ENCODE assay signal across 9 mouse cellular contexts in genomic region chr10:112926961-112927360, GRCm38 (mm10). TPM values are rescaled to one million over a fixed set of nuclear protein-coding genes. Genes with fewer than 3 reads are reported as not detected.
DNase-seq lines count a peak whose midpoint lies in the region; ATAC-seq lines count a peak whose summit lies in the region.
"Had no signal": no experiment of that assay in that cellular context is flagged by ENCODE, and none has a peak within 500 bp of the region (broad histone marks: within the 10 kb centered on the region; RNA-seq: fewer than 3 reads in every experiment).

No protein-coding gene starts in this region.

- peaks cover 23% of the 10 kb centered on the region for H3K36me3 ChIP-seq in lung, embryonic 16.5 days (ENCODE audit: control insufficient read depth, insufficient read depth, low read length)
- peaks cover 11% of the 10 kb centered on the region for H3K36me3 ChIP-seq in forebrain, embryonic 16.5 days (ENCODE audit: control insufficient read depth, insufficient read depth)
- peaks cover 20% of the 10 kb centered on the region for H3K36me3 ChIP-seq in liver, embryonic 15.5 days (replicated peaks)
- H3K36me3 ChIP-seq in stomach, embryonic 16.5 days (ENCODE audit: control insufficient read depth, insufficient read depth, low read length) = peaks cover 25% of the 10 kb centered on the region

- H3K4me2 ChIP-seq in lung, embryonic 16.5 days (ENCODE audit: low read depth, low read length) = peak overlapping the region; percentile 81
- peak overlapping the region; percentile 84 for H3K4me2 ChIP-seq in forebrain, embryonic 16.5 days (ENCODE audit: low read length)
- H3K4me2 ChIP-seq in liver, embryonic 15.5 days = peak overlapping the region; percentile 77
- peak overlapping the region; percentile 84 for H3K4me2 ChIP-seq in stomach, embryonic 16.5 days (ENCODE audit: low read depth, low read length)

- H3K4me3 ChIP-seq in lung, embryonic 16.5 days (ENCODE audit: low read length) = peak overlapping the region; percentile 91
- no peak overlapping the region for H3K4me3 ChIP-seq in forebrain, embryonic 16.5 days (replicated peaks; ENCODE audit: low read length)
- peak overlapping the region; percentile 83 for H3K4me3 ChIP-seq in liver, embryonic 15.5 days (replicated peaks)
- H3K4me3 ChIP-seq in stomach, embryonic 16.5 days (replicated peaks; ENCODE audit: low read length) = peak overlapping the region; percentile 85

- DNase-seq in lung, postnatal 14 days = no peak
- DNase-seq in urinary bladder, postnatal 4 days (ENCODE audit: low spot score in 2 of 2) = no peak
- no peak for DNase-seq in ovary, postnatal 36 days (ENCODE audit: low spot score)
- DNase-seq in adrenal gland, adult (ENCODE audit: inconsistent age in 2 of 2, low spot score in 1 of 2) = no peak
- DNase-seq: adrenal gland, adult 2 months had no signal

- no peak for ATAC-seq in lung, embryonic 16.5 days (ENCODE audit: low read depth)
- no peak for ATAC-seq in forebrain, embryonic 16.5 days
- ATAC-seq in liver, embryonic 15.5 days (ENCODE audit: insufficient read depth) = no peak
- no peak for ATAC-seq in stomach, embryonic 16.5 days (ENCODE audit: insufficient read depth, low FRiP score)

- H3K9me3 ChIP-seq in lung, embryonic 16.5 days (ENCODE audit: control insufficient read depth, low read length) = no peaks in the 10 kb centered on the region
- H3K9me3 ChIP-seq in forebrain, embryonic 16.5 days (ENCODE audit: control insufficient read depth, low read length) = no peaks in the 10 kb centered on the region
- no peaks in the 10 kb centered on the region for H3K9me3 ChIP-seq in liver, embryonic 15.5 days (replicated peaks)
- H3K9me3 ChIP-seq in stomach, embryonic 16.5 days (replicated peaks; ENCODE audit: control insufficient read depth, low read length) = 0 out of 2 replicates have a peak, but pooled peaks cover 2% of the 10 kb centered on the region

- no peaks in the 10 kb centered on the region for H3K27me3 ChIP-seq in lung, embryonic 16.5 days (ENCODE audit: control insufficient read depth, insufficient read depth, low read depth, low read length)
- no peaks in the 10 kb centered on the region for H3K27me3 ChIP-seq in forebrain, embryonic 16.5 days (replicated peaks; ENCODE audit: control insufficient read depth, insufficient read depth, low read length)
- H3K27me3 ChIP-seq in liver, embryonic 15.5 days = no peaks in the 10 kb centered on the region
- no peaks in the 10 kb centered on the region for H3K27me3 ChIP-seq in stomach, embryonic 16.5 days (ENCODE audit: control insufficient read depth, insufficient read depth, low read length)

- H3K4me1 ChIP-seq in lung, embryonic 16.5 days (replicated peaks; ENCODE audit: control insufficient read depth, insufficient read depth, low read length) = peaks cover 24% of the 10 kb centered on the region
- peaks cover 25% of the 10 kb centered on the region for H3K4me1 ChIP-seq in forebrain, embryonic 16.5 days (replicated peaks; ENCODE audit: control insufficient read depth, insufficient read depth, low read length)
- H3K4me1 ChIP-seq in liver, embryonic 15.5 days (replicated peaks) = peaks cover 33% of the 10 kb centered on the region
- peaks cover 23% of the 10 kb centered on the region for H3K4me1 ChIP-seq in stomach, embryonic 16.5 days (ENCODE audit: control insufficient read depth, insufficient read depth, low read length)

- H3K9ac ChIP-seq in lung, embryonic 16.5 days (ENCODE audit: low read length) = no peak overlapping the region
- H3K9ac ChIP-seq in forebrain, embryonic 16.5 days (replicated peaks; ENCODE audit: low read depth, low read length) = no peak overlapping the region
- H3K9ac ChIP-seq in liver, embryonic 15.5 days = no peak overlapping the region
- H3K9ac ChIP-seq in stomach, embryonic 16.5 days (ENCODE audit: low read length) = no peak overlapping the region

- no peak overlapping the region for H3K27ac ChIP-seq in lung, embryonic 16.5 days (ENCODE audit: low read length)
- no peak overlapping the region for H3K27ac ChIP-seq in forebrain, embryonic 16.5 days (ENCODE audit: low read length)
- no peak overlapping the region for H3K27ac ChIP-seq in liver, embryonic 15.5 days (replicated peaks)
- no peak overlapping the region for H3K27ac ChIP-seq in stomach, embryonic 16.5 days (ENCODE audit: low read length)

RNA-seq across cellular contexts. Expression of gene Atxn7l3b, which starts 1.8 kb away (rescaled TPM):
- polyA plus RNA-seq in lung, embryonic 16.5 days (2015; fragmentation: Nextera tagmentation; extraction: Ambion mirVana) = 128 and 181 TPM in 2 replicates
- polyA plus RNA-seq in forebrain, embryonic 16.5 days (2015; fragmentation: Nextera tagmentation; extraction: Ambion mirVana) = 349 and 369 TPM in 2 replicates
- polyA plus RNA-seq in liver, embryonic 15.5 days (2015; fragmentation: Nextera tagmentation; extraction: Ambion mirVana) = 43.3 and 51.7 TPM in 2 replicates
- polyA plus RNA-seq in stomach, embryonic 16.5 days (2015; fragmentation: Nextera tagmentation; extraction: Ambion mirVana) = 159 and 168 TPM in 2 replicates
